Mouse (Mus musculus): Measurements from ENCODE around the gene Myl6b. TPM values are rescaled to one million over a fixed set of nuclear protein-coding genes. Genes with fewer than 3 reads are reported as not detected.
"Not testable (repeated sequence)": the region's sequence is repeated elsewhere in the genome, so short reads cannot be mapped to it uniquely, and the experiment has no call there.

Gene Myl6b
- polyA plus RNA-seq, 1 experiment from 2014 or later = 5.3 TPM

DNA sequence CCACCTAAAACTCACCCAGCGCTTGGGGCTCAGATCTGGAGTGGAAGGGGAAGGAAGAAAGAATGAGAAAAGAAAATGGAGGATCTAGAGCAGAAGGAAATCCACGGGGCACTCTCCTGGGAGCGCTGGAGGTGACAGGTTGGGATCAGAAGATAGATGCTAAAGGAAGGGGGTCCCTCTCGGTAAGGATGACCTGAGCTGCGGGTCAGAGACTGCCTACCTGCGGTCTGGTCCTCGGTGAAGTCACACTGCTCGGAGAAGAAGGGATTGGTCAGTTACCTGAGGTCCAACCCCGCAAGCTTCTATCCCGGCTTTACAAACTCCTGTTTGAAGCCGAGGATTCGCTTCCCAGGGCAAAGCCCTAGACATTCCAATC, 5.2 kb downstream of the Myl6b start:
- WGBS = 0% methylated on average over 12 of the region's 12 CpGs
- H3K4me1 ChIP-seq (ENCODE audit: control insufficient read depth, insufficient read depth, low read length) = peaks cover 31% of the 10 kb centered on the region
- peak overlapping the region; percentile 77 for H3K4me3 ChIP-seq (ENCODE audit: low read depth, low read length)
- peak overlapping the region; percentile 78 for H3K4me2 ChIP-seq (ENCODE audit: low read length)
- peaks cover 27% of the 10 kb centered on the region for H3K36me3 ChIP-seq (ENCODE audit: control insufficient read depth, insufficient read depth, low read length)
- peak overlapping the region; percentile 96 for H3K27ac ChIP-seq (ENCODE audit: low read length)
- ATAC-seq = peak; percentile 37
- no peaks in the 10 kb centered on the region for H3K9me3 ChIP-seq (replicated peaks; ENCODE audit: control insufficient read depth, low read length, poor library complexity, severe bottlenecking)
- peak overlapping the region; percentile 85 for H3K9ac ChIP-seq (ENCODE audit: low read depth, low read length)
- H3K27me3 ChIP-seq (ENCODE audit: control insufficient read depth, insufficient read depth, low read depth, low read length) = no peaks in the 10 kb centered on the region

GRCm38 (mm10) chr10:128492633-128493311, 5.7 kb downstream of the Myl6b start:
- Histone ChIP-seq H3K4me3 (ENCODE audit: low read depth, low read length) (peak overlapping the region; percentile 77), H3K9me3 (replicated peaks; ENCODE audit: control insufficient read depth, low read length, poor library complexity, severe bottlenecking) (no peaks in the 10 kb centered on the region), H3K9ac (ENCODE audit: low read depth, low read length) (peak overlapping the region; percentile 85), H3K27ac (ENCODE audit: low read length) (peak overlapping the region; percentile 96), H3K4me1 (ENCODE audit: control insufficient read depth, insufficient read depth, low read length) (peaks cover 26% of the 10 kb centered on the region), H3K4me2 (ENCODE audit: low read length) (peak overlapping the region; percentile 78), H3K27me3 (ENCODE audit: control insufficient read depth, insufficient read depth, low read depth, low read length) (no peaks in the 10 kb centered on the region), H3K36me3 (ENCODE audit: control insufficient read depth, insufficient read depth, low read length) (peaks cover 30% of the 10 kb centered on the region)
- 26% methylated on average over 12 of the region's 12 CpGs for WGBS
- peak; percentile 31; the same call in 1 of the 2 replicates for ATAC-seq

- Histone ChIP-seq H3K36me3 (ENCODE audit: control insufficient read depth, insufficient read depth, low read length) (peaks cover 37% of the 10 kb centered on the region), H3K27ac (ENCODE audit: low read length) (peak overlapping the region; percentile 43), H3K4me2 (ENCODE audit: low read length) (peak overlapping the region; percentile 78), H3K4me1 (ENCODE audit: control insufficient read depth, insufficient read depth, low read length) (peaks cover 26% of the 10 kb centered on the region), H3K4me3 (ENCODE audit: low read depth, low read length) (peak overlapping the region; percentile 77), H3K9ac (ENCODE audit: low read depth, low read length) (peak overlapping the region; percentile 1; the same call in 1 of the 2 replicates)
- H3K27me3 ChIP-seq (ENCODE audit: control insufficient read depth, insufficient read depth, low read depth, low read length); ATAC-seq; H3K9me3 ChIP-seq (replicated peaks; ENCODE audit: control insufficient read depth, low read length, poor library complexity, severe bottlenecking): not testable (repeated sequence)
- WGBS = 80% methylated on average over 8 of the region's 8 CpGs
Measured at GRCm38 (mm10) chr10:128492051-128492450, 6.4 kb downstream of the Myl6b start.

DNA sequence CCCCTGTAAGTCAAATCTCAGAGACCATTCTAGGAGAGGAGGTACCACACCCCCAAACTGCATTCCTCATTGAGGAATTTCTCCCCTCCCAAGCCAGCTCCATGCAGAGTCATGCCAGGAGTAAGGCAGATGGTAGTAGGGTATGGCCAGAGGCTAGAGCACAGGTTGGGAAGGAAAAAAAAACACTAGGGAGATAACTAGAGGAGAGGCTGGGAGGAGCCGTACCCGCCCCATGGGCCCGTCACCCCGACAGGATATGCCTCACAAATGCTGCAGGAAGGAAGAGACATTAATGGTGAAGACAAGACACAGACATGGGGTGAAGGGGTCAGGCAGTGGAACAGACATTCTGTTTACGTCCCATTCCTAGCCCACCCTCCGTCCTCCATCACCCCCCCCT, 7.0 kb downstream of the Myl6b start:
- Histone ChIP-seq H3K27ac (ENCODE audit: low read length) (peak overlapping the region; percentile 43), H3K36me3 (ENCODE audit: control insufficient read depth, insufficient read depth, low read length) (peaks cover 38% of the 10 kb centered on the region), H3K9me3 (replicated peaks; ENCODE audit: control insufficient read depth, low read length, poor library complexity, severe bottlenecking) (no peaks in the 10 kb centered on the region), H3K4me1 (ENCODE audit: control insufficient read depth, insufficient read depth, low read length) (peaks cover 26% of the 10 kb centered on the region), H3K4me3 (ENCODE audit: low read depth, low read length) (0 out of 2 replicates have a peak overlapping the region, but pooled peaks have one; percentile 77), H3K4me2 (ENCODE audit: low read length) (peak overlapping the region; percentile 78), H3K27me3 (ENCODE audit: control insufficient read depth, insufficient read depth, low read depth, low read length) (no peaks in the 10 kb centered on the region), H3K9ac (ENCODE audit: low read depth, low read length) (peak overlapping the region; percentile 54; the same call in 1 of the 2 replicates)
- no peak for ATAC-seq
- WGBS = 80% methylated on average over 6 of the region's 6 CpGs

- Histone ChIP-seq H3K27ac (ENCODE audit: low read length) (peak overlapping the region; percentile 43; the same call in 1 of the 2 replicates), H3K4me1 (ENCODE audit: control insufficient read depth, insufficient read depth, low read length) (peaks cover 26% of the 10 kb centered on the region), H3K27me3 (ENCODE audit: control insufficient read depth, insufficient read depth, low read depth, low read length) (no peaks in the 10 kb centered on the region), H3K36me3 (ENCODE audit: control insufficient read depth, insufficient read depth, low read length) (peaks cover 41% of the 10 kb centered on the region), H3K9ac (ENCODE audit: low read depth, low read length) (no peak overlapping the region), H3K4me3 (ENCODE audit: low read depth, low read length) (no peak overlapping the region), H3K9me3 (replicated peaks; ENCODE audit: control insufficient read depth, low read length, poor library complexity, severe bottlenecking) (no peaks in the 10 kb centered on the region), H3K4me2 (ENCODE audit: low read length) (peak overlapping the region; percentile 78; the same call in 1 of the 2 replicates)
- no peak for ATAC-seq
- WGBS = 36% methylated on average over 5 of the region's 5 CpGs
Measured at GRCm38 (mm10) chr10:128490912-128491311, 7.6 kb downstream of the Myl6b start.

- Histone ChIP-seq H3K36me3 (ENCODE audit: control insufficient read depth, insufficient read depth, low read length) (peaks cover 48% of the 10 kb centered on the region), H3K27me3 (ENCODE audit: control insufficient read depth, insufficient read depth, low read depth, low read length) (no peaks in the 10 kb centered on the region), H3K4me2 (ENCODE audit: low read length) (no peak overlapping the region), H3K4me1 (ENCODE audit: control insufficient read depth, insufficient read depth, low read length) (peaks cover 26% of the 10 kb centered on the region), H3K9ac (ENCODE audit: low read depth, low read length) (no peak overlapping the region), H3K27ac (ENCODE audit: low read length) (0 out of 2 replicates have a peak overlapping the region, but pooled peaks have one; percentile 33), H3K9me3 (replicated peaks; ENCODE audit: control insufficient read depth, low read length, poor library complexity, severe bottlenecking) (no peaks in the 10 kb centered on the region), H3K4me3 (ENCODE audit: low read depth, low read length) (no peak overlapping the region)
- no peak for ATAC-seq
- WGBS = 75% methylated on average over 5 of the region's 5 CpGs
Measured at GRCm38 (mm10) chr10:128490232-128490631, 8.3 kb downstream of the Myl6b start.

- H3K36me3 ChIP-seq (ENCODE audit: control insufficient read depth, insufficient read depth, low read length) = peaks cover 48% of the 10 kb centered on the region
Measured at GRCm38 (mm10) chr10:128489785-128490184, 8.7 kb downstream of the Myl6b start.

DNA sequence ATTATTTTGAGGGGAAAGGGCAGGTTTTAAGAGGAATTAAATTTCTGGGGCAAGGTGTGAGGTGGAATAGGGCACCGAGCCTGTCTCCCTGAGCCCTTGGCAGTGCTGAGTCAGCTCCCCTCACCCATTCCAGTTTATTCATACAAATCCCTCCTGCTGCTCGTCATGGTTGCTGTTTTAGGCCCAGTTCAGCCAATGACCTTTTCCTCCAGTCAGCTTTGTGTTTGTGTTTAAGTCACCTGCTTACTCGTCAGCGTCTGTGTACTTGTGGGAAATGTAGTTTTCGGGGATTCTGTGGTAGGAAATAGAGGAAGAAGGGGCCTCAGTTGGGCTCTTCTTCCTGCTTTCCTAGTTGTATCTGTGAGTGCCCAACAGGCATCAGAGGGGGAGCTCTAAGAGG, 9.1 kb downstream of the Myl6b start:
- Histone ChIP-seq H3K36me3 (ENCODE audit: control insufficient read depth, insufficient read depth, low read length) (peaks cover 48% of the 10 kb centered on the region), H3K4me2 (ENCODE audit: low read length) (no peak overlapping the region), H3K9me3 (replicated peaks; ENCODE audit: control insufficient read depth, low read length, poor library complexity, severe bottlenecking) (no peaks in the 10 kb centered on the region), H3K27ac (ENCODE audit: low read length) (no peak overlapping the region), H3K4me3 (ENCODE audit: low read depth, low read length) (no peak overlapping the region), H3K27me3 (ENCODE audit: control insufficient read depth, insufficient read depth, low read depth, low read length) (no peaks in the 10 kb centered on the region), H3K4me1 (ENCODE audit: control insufficient read depth, insufficient read depth, low read length) (peaks cover 21% of the 10 kb centered on the region), H3K9ac (ENCODE audit: low read depth, low read length) (no peak overlapping the region)
- WGBS = 68% methylated on average over 5 of the region's 5 CpGs
- no peak for ATAC-seq

More at GRCm38 (mm10) chr10:128489785-128490184, 8.7 kb downstream of the Myl6b start:
- Histone ChIP-seq H3K27me3 (ENCODE audit: control insufficient read depth, insufficient read depth, low read depth, low read length) (no peaks in the 10 kb centered on the region), H3K4me2 (ENCODE audit: low read length) (no peak overlapping the region), H3K9ac (ENCODE audit: low read depth, low read length) (no peak overlapping the region), H3K4me3 (ENCODE audit: low read depth, low read length) (no peak overlapping the region), H3K9me3 (replicated peaks; ENCODE audit: control insufficient read depth, low read length, poor library complexity, severe bottlenecking) (no peaks in the 10 kb centered on the region), H3K27ac (ENCODE audit: low read length) (0 out of 2 replicates have a peak overlapping the region, but pooled peaks have one; percentile 33), H3K4me1 (ENCODE audit: control insufficient read depth, insufficient read depth, low read length) (peaks cover 24% of the 10 kb centered on the region)
- WGBS = 44% methylated on average over 4 of the region's 4 CpGs
- no peak for ATAC-seq

DNA sequence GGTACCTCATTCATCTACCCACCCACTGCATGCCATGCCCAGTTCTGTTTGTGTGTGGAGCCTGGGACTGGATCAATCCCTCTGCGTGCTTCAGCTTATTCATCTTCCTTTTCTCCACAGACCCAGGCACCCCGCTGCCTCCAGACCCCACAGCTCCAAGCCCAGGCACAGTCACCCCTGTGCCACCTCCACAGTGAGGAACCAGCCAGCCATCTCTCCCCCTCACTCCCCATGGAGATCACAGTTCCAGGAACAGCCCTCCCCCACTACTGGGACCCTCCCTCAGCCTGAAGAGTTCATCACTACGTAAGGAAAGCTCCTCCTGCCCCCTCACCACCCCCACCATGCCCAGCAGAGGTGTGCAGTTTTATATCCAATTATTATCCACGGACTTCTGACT, 9.7 kb downstream of the Myl6b start:
- no peak overlapping the region for H3K9ac ChIP-seq (ENCODE audit: low read depth, low read length)
- H3K27me3 ChIP-seq (ENCODE audit: control insufficient read depth, insufficient read depth, low read depth, low read length) = no peaks in the 10 kb centered on the region
- no peak overlapping the region for H3K27ac ChIP-seq (ENCODE audit: low read length)
- H3K9me3 ChIP-seq (replicated peaks; ENCODE audit: control insufficient read depth, low read length, poor library complexity, severe bottlenecking) = no peaks in the 10 kb centered on the region
- H3K4me3 ChIP-seq (ENCODE audit: low read depth, low read length) = no peak overlapping the region
- no peak overlapping the region for H3K4me2 ChIP-seq (ENCODE audit: low read length)
- 90% methylated on average over 4 of the region's 4 CpGs for WGBS
- no peak for ATAC-seq
- H3K36me3 ChIP-seq (ENCODE audit: control insufficient read depth, insufficient read depth, low read length) = peaks cover 50% of the 10 kb centered on the region
- H3K4me1 ChIP-seq (ENCODE audit: control insufficient read depth, insufficient read depth, low read length) = peaks cover 21% of the 10 kb centered on the region
